Mouse (Mus musculus): ENCODE data around the gene Nol10.

Nol10 gene

DNA sequence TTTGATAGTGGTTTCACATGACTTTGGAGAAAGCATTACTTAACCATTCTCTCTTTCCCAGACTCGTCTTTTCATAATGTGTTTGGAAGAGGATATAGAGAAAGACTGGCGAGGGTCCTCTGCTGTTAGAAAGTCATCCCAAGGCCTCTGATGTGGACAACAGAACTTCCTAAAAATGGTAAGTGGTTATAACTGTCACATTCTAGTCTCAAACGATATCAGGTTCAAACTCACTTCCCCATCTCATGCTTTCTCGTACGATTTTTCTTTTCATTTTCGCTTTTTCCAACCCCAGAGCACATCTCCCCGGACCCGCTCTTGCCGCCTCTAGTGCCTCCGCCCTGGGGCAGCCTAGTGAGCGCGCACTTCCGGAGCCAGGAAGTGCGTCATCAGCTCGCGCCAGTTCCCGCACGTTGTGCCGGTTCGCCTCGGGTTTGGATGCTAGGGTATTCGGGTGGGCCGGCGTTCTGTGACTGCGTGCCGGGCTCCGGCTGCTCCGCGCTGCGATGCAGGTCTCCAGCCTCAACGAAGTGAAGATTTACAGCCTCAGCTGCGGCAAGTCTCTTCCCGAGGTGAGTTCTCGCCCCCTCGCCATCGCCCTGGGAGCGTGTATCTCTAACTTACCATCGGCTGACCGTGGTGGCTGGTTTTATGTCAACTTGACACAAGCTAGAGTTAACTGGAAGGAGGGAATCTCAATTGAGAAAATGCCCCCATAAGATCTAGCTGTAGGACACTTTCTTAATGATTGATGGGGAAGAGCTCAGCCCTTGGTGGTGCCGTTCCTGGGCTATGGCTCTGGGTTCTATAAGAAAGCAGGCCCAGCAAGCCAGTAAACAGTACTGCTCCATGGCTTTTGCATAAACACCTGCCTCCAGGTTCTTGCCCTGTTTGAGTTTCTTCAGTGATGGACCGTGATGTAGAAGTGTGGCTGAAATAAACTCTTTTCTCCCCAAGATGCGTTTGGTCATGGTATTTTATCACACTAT is at the start of gene Nol10:
Gene Nol10, plus strand, starts transcription at position 411 of the 989 bp plus-strand sequence.
- in situ Hi-C loops (cut with MboI, MseI): no loop called here

DNA sequence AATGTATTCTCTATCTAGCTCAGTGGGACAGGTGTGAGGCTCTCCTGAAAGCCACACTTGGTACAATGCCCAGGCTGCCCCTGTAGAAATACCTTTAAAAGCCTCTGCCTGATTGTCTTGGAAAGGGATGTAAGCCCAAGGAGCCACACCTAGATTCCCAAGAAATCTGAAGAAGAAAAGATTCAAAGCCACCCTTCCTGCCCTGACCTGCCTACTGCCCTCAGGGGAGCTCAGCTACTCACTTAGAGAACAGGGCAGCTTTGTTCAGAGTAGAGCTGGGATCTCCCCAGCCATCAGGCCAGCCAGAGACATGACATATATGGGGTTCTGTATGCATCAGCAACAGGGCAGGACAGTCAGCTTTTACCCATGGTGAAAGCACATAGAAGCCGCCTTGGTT is 48.4 kb upstream of the Nol10 start:
- in situ Hi-C loops (cut with MboI, MseI): no loop called here

DNA sequence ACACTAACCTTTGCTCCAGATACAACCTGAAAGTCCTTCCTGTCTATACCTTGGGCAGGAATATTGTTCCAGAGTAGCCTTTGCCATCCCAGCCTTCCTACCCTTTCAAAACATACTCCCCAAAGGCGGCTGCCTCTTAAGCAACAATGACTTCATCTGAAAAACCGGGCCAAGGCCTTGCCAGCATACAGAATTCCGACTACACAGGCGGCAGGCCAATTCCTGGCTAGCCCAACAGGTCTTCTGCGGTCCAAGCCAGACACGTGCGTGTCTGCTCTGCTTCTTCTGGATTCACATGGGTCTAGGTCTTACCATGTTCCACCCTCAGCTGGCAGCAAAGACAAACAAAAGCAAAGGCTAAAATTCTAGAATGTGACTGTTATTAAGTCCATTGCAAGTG is 42.8 kb upstream of the Nol10 start:
- in situ Hi-C loops (cut with MboI, MseI): no loop called here

DNA sequence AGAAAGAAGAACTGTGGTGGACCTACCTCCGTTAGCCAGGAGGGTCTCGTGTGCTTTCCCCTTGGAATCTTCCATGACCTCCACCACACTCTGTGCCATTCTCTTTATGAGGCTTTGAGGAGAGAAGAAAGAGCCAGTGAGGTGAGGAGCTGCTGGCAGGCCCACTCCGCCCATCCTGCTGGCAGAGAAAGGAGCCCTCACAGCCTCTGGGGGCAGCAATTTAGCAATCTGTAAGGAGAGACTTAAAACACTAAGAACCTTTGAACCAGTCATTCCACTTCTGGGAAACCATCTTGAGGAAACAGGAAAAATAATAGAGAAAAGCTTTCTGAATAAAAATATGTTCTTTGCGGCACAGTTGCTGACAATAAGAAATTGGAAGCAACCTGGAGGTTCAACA is 40.0 kb upstream of the Nol10 start:
- in situ Hi-C loops (cut with MboI, MseI): no loop called here

DNA sequence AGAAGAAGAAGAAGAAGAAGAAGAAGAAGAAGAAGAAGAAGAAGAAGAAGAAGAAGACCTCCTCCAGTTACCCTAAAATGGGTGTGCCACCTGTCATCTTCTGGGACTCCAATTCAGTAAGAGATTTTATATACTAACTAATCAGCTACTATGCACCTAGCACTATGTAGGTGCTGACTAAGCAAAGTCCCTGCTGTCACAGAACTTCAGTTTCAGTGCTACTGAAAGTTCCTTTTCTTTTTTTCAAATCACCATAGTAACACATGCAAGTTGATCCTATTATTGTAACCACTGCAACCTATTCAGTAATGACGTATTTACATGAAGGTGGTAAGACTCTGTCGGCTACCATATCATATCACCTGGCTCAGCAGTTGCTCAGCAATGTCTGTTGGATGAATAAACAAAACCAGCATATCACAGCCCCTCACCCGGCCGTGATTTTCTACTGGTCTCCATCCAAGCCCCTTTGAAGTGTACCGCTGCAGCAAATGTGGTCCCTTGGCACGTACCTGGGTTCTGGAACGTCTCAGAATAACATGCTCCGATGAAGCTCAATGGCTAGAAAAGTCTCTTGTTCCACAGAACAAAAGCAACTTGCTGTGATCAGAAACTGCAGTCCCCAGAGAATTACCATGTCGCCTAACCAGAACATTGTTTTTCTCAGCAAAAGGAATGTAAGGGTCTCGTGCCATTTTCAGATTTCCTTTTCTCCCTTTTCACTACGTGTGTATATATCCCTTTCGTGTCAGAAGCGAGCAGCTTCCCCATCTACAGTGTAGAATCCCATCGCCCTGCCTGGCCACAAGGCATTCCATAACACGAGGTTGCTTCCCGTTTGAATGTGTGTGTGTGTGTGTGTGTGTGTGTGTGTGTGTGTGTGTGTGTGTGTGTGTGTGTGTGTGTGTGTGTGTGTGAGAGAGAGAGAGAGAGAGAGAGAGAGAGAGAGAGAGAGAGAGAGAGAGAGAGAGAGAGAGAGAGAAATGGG is 37.1 kb upstream of the Nol10 start:
- in situ Hi-C loops (cut with MboI, MseI): no loop called here

DNA sequence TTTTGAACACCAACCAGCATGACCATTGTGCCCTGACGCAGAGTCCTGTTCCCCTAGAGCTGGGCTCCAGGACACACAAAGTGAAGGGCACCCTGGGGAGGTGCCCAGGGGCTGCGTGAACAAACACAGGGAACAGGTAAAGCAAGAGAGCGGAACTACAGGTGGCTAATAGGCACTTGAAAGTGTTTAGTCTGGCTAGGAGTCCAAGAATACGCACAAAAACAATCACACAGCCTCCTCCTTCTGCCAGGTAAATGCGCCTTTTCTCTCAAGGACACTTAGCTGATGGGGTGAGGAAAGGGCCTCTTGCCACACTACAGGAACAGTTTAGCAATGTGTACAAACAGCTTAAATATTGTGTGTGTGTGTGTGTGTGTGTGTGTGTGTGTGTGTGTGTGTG is 32.2 kb upstream of the Nol10 start:
- in situ Hi-C loops (cut with MboI, MseI): no loop called here

DNA sequence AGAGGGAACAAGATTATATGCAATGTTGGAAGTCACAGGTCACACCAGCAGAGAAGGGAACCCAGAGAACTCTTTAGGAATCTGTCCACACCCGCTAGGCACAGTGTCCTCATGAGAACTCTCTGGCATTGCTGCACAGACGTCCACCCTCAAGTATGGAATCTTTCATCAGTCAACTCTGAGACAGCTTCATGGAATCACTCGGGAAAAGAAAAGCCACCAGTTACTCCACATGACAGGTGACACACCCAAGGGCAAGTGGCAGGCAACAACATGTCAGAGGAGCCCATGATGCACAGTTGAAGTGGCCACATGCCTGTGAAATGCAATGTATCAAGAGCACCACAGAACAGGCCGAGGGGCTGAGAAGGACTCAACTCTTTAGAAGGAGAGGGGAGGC is 30.3 kb upstream of the Nol10 start:
- in situ Hi-C loops (cut with MboI, MseI): no loop called here

DNA sequence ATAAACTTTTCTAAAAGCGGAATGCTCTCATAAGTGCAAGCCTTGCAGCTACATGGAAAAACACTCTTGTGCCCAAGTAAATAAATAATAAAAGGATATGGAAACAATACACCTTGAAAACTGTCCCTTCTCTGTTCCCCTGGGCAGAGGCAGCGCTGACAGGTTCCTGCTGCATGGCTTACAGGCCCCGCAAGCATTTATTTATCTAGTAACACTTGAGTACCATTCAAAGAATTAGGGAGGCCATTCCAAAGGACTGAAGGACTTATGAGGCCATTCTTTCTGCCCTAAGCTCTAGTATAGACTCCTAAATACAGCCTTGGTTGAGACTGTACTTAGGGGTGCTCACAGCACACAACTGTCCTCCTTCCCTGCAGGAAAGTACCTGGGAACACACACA is 29.8 kb upstream of the Nol10 start:
- in situ Hi-C loops (cut with MboI, MseI): no loop called here

DNA sequence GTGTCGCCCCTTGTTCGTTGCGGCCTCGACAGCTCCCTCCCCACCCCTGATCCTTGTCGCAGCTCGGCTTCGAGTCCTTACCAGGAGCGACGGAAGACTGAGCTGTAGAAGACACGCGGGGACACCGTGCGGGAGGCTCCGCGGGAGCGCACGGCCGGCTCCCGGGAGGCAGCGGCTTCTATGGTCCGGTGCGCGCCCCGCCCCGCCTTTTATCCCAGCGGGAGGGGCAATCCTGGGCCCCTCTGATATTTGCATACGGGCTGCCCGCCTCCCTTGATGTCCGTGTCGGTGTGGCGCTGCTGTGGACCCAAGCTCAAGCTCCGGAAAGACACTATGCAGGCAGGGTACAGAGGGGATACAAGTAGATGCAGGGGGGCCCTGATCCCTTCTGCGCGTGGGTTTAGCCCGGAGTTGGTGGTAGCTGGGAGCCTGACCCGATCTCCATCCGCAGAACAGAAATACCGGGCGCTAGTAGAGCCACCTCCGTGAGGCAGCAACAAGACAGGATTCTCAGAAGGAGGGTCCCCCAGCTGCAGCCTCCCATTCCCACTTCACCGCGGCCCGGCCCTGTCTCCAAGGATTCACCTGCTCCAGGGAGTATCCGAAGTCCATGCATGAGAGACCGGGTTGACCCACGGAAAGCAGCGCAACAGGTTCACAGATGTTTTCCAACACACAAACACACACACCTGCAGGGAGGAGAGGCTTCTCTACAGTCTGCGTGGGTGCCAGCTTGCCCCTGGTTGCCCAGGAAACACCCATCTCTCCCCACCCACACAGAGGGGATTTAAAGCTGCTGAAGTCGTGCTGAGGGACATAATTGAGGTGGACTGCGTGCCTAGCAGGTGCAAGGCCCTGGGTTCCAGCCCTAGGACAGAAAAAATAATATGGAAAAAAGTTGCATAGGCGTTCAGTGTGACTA is 23.4 kb upstream of the Nol10 start:
- in situ Hi-C loops (cut with MboI, MseI): no loop called here

DNA sequence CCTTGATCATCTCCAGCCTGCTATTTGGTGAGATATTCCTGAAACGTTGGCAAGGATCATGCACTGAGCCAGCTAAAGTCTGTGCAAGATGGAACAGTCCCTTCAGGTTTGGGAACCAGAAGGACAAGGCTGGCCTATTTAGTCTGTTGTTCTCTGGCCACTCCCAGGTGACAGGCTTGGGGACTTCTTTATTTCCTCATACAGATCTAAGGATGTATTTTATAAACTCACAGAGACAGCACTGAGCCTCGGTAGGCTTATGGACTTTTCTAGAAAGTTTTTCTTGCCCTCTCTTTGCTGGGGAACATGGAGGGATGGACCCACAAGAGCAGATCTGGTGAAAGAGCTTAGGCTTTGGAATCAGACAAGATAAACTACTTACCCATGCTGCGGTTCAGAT is 19.0 kb upstream of the Nol10 start, which contains the start of gene Atp6v1c2:
Gene Atp6v1c2, minus strand, starts transcription at position 101 of the 400 bp plus-strand sequence.
- in situ Hi-C loops (cut with MboI, MseI): no loop called here

DNA sequence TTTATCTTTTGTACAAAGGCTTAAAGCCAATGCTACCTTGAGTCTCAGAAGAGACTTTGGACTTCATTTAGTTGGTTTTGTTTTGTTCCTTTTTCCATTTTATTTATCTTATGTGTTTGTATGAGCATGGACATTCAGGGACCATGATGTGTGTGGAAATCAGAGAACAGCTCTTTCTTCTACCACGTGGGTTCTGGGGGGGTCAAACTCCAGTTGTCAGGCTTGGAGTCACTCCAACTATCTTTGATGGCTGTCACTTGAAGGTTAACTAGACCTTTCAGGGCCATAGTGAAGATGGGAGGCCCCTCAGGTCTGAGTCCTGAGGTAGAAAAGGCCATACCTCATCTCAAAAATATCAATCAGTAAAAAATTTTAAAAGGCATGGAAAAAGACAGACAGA is 14.8 kb upstream of the Nol10 start:
- in situ Hi-C loops (cut with MboI, MseI): no loop called here

DNA sequence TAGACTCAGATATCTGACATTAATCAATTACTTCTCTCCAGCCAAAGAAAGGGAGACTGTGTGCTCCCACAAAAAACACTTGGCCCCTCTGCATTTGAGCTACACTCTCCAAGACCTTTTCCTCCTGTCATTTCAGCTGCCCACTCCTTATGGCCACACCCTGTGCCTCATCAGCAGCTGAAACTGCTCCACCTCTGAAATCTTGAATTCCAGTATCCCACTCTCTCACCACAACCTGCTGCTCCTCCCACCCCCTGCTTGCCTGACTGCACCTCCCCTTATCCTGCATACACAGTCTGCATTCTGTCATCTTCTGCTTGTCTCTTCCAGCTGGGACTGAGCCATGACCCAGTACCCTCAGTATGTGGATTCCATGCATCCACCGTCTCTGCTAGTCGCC is 9.9 kb upstream of the Nol10 start:
- in situ Hi-C loops (cut with MboI, MseI): no loop called here

DNA sequence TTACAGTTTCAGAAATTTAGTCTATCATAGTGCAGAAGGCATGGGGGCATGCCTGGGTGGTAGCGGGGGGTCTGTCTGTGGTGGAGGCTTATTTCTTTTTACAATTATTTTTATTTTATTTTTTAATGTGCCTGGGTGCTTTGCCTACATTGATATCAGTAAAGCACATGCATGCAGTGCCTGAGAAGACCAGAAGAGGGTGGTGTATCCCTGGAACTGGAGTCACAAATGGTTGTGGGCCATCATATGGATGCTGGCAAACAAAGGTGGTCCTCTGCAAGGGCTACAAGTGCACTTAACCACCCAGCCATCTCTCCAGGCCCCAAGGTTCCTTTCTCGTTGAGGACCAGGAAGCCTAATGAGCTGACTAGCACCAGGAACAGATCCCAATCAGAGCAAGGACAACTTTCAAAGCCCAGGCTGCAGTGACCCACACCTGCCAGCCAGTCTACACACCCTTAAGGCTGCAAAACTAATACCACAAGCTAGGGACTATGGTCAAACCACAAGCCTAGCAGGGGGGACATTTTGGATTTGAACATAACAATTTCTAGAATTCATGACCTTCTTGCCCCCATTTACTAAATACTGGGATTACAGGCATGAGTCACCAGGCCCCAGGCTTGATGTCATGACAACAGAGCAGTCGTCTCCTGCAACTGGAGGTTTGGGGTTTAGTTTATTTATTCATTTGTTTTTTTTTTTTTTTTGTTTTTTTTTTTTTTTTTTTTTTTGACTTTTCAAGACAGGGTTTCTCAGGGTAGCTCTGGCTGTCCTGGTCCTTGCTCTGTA is 8.9 kb upstream of the Nol10 start:
- in situ Hi-C loops (cut with MboI, MseI): no loop called here

DNA sequence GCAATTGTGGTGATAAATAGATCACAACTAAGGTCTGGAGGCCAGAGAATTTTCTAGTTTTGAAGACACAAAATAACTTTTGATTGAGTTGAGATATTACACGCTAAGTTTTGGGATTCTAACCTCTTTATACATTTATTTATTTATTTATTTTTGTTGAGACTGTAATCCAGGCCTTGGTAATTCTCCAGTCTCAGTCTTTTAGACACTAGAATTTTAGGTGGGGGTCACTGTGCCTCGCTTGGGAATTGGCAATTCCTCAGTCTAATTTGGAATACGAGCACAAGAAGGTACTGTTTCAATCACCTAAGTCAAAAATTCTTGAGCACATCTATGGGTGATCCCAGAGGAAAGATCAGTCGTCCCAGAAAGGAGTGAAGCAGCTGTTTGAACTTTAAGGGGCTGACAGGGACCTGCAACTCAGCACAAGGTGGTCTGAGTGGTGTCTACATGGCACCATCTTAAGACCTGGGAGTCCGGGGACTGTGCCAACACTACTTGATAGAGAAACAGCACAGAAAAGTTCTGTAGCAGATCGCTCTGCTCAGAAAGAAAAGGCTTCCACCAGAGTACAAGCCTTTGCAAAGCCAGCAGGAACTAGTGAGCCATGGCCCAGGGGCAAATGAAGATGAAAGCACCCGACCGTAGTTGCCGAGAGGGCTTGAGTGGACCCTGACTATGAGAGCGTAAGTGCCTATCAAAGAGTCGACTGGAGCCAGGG is 771 bp upstream of the Nol10 start:
- in situ Hi-C loops (cut with MboI, MseI): no loop called here

DNA sequence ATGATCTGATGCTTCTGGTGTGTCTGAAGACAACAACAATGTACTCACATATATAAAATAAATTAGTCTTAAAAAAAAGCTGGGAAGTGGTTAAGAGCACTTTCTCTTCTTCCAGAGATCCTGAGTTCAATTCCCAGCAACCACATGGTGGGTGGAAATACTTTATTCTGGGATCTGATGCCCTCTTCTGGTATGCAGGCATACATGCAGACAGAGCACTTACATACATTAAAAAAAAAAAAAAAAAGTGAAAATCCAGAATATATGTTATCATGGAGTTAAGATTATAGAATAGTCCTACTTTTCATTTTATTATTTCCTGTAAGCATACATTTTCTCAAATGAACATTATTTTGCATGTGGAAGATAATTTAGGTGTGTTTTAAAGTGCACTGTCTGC is 1.8 kb downstream of the Nol10 start:
- in situ Hi-C loops (cut with MboI, MseI): loop anchor here (25.0 kb wide), 1 partner anchor 437 kb away; no protein-coding TSS in a partner anchor

DNA sequence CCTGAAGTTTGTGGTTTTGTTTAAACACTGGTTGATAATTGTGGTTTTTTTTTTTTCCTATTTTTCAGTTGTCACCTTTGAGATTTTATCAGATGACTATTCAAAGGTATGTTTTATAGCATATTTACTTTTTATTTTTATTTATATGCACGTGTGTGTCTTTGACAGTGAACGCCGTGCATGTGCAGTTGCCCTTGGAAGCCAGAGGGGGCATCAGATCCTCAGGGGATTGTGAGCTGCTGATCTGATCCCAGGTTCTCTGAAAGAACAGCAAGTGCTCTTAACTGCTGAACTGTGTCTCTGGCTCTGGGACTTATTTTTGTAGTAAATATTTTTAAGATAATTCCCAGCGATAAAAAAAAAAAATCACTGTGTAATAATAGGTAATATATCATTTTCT is 8.6 kb downstream of the Nol10 start:
- in situ Hi-C loops (cut with MboI, MseI): loop anchor here (25.0 kb wide), 1 partner anchor 430 kb away; no protein-coding TSS in a partner anchor

DNA sequence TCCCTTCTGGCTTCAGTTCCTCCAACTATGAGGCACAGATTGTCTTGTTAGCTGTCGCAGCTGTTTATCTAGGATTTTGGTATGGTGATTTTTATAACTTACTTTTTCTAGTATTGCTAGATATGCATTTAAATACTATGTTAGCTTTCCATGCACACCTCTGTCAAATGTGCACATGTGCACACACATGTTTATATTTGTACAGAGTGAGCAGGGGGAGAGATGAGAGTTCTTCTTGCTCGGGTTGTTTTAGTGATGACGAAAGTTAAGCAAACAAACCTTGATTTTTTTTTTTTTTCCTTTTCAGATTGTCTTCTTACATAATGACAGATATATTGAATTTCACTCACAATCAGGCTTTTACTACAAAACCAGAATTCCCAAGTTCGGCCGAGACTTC is 9.5 kb downstream of the Nol10 start:
- in situ Hi-C loops (cut with MboI, MseI): loop anchor here (25.0 kb wide), 1 partner anchor 430 kb away; no protein-coding TSS in a partner anchor

DNA sequence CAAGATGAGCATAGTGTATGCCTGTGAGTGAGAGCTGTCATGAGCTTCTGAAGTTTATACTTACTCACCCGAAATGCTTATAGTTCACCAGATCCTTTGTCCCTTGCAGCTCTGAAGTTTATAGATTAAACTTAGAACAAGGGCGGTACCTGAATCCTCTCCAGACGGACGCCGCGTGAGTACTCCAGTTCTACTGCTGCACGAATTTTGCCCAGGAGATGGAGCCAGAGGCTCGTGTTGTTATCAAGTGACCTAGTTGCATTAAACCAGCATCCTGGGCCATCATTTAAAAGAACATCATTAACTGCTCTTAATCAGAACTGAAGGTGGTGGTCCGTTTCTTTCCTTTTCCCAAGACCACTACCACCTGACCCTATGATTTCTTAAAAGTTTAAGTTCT is 10.7 kb downstream of the Nol10 start:
- in situ Hi-C loops (cut with MboI, MseI): loop anchor here (25.0 kb wide), 1 partner anchor 428 kb away; no protein-coding TSS in a partner anchor

DNA sequence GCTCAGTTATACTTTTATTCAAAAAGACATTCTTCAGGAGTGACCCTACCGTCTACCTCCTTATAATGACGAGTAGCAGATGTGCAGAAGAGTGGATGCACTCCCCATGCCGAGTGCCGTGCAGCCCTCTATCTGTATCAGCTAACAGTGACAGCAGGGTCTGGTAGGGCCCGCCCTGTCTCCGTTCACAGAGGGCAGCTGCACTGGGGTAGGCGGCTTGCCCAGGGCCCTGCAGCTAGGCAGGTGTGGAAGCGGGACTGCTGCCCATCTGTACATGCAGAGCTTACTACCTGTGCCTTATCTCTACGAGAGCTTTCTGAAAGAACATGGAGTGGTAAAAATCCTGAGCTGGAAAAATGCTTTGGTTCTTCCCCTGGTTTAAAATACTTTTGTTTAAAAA is 11.8 kb downstream of the Nol10 start:
- in situ Hi-C loops (cut with MboI, MseI): loop anchor here (25.0 kb wide), 1 partner anchor 427 kb away; no protein-coding TSS in a partner anchor

Measured in T-helper 2 cell (primary cell).